Mouse (Mus musculus): ENCODE data around the gene Drc7. TPM values are rescaled to one million over a fixed set of nuclear protein-coding genes. Genes with fewer than 3 reads are reported as not detected.

The Drc7 gene
- polyA plus RNA-seq, 1 experiment from 2014 or later = not detected

DNA sequence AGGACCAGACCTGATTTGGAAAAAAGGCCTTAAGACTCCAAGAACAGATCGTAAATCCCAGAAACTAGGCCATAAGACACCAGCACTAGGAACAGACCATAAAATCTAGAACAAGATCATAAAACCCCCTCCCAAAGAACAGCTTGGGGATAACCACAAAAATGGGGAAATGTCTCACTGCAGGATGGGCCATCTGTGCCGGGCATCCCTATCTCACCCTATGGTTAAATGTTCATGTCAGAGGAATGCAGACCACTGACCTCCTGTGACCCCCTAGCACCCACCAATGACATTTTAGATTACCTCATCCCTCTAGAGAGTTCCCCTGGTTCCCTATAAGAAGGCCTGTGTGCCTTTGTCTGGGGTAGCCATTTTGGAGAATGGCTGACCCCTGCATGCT is 5.3 kb upstream of the Drc7 start:
- TF ChIP-seq CTCF (IDR thresholded peaks at IDR 0.05; ENCODE audit: low read depth) = no peak
- WGBS = 61% methylated on average over 2 of the region's 2 CpGs
- no peak for DNase-seq (ENCODE audit: low spot score)
- no peak overlapping the region for H3K27ac ChIP-seq
- H3K9ac ChIP-seq (ENCODE audit: low read depth, low read length) = no peak overlapping the region
- no peak for ATAC-seq (replicated peaks; ENCODE audit: low FRiP score, low read depth)
- no peaks in the 10 kb centered on the region for H3K36me3 ChIP-seq (ENCODE audit: insufficient read depth, low read length)
- no peaks in the 10 kb centered on the region for H3K4me1 ChIP-seq (replicated peaks; ENCODE audit: insufficient read depth, low read length)
- no peak overlapping the region for H3K4me3 ChIP-seq (replicated peaks; ENCODE audit: low read depth, low read length)
- no peak overlapping the region for H3K4me2 ChIP-seq (ENCODE audit: low read length)
- no peaks in the 10 kb centered on the region for H3K9me3 ChIP-seq (replicated peaks; ENCODE audit: low read length)
- no peaks in the 10 kb centered on the region for H3K27me3 ChIP-seq (ENCODE audit: insufficient read depth, low read length)

DNA sequence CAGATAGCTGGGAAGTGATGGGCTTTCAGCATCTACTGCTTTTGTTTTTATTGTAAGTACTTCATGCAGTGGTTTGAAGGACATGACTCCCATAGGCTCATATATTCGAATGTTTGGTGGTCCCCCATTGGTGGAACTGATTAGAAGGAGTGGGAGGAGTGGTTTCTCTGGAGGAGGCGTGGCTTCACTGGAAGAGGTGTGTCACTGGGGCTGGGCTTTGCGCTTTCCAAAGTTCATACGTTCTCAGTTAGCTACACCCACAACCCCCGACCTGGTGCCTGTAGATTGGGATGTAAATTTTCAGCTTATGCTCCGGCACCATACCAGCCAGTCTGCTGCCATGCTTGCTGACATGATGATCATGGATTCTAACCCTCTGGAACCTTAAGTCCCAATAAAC is 465 bp upstream of the Drc7 start:
- DNase-seq (ENCODE audit: low spot score) = no peak
- Histone ChIP-seq H3K9ac (ENCODE audit: low read depth, low read length) (no peak overlapping the region), H3K4me3 (replicated peaks; ENCODE audit: low read depth, low read length) (no peak overlapping the region), H3K9me3 (replicated peaks; ENCODE audit: low read length) (no peaks in the 10 kb centered on the region), H3K4me2 (ENCODE audit: low read length) (no peak overlapping the region), H3K36me3 (ENCODE audit: insufficient read depth, low read length) (no peaks in the 10 kb centered on the region), H3K27me3 (ENCODE audit: insufficient read depth, low read length) (no peaks in the 10 kb centered on the region), H3K27ac (no peak overlapping the region), H3K4me1 (replicated peaks; ENCODE audit: insufficient read depth, low read length) (no peaks in the 10 kb centered on the region)
- 0 out of 2 replicates have a peak, but pooled peaks have one; percentile 5 for ATAC-seq (replicated peaks; ENCODE audit: low FRiP score, low read depth)
- no peak for TF ChIP-seq CTCF (IDR thresholded peaks at IDR 0.05; ENCODE audit: low read depth)
- WGBS = 62% methylated on average over 6 of the region's 6 CpGs

DNA sequence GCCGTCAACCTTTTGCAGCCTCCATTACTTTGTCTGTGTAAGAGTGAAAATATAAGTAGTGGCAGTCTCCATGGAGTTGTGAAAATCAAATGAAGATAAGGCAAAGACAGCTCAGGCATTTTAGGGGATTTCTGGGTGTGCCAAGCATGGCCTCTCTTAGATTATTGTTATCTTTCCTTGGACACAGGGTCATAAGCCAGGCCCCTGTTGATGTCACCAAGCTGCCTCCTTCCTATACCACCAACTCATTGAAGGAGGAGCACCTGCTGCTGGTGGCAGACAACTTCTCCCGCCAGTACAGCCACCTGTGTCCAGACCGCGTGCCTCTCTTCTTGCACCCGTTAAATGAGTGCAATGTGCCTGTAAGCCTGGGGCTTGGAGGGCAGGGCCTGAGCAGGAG is 1.5 kb downstream of the Drc7 start:
- no peaks in the 10 kb centered on the region for H3K36me3 ChIP-seq (ENCODE audit: insufficient read depth, low read length)
- H3K4me2 ChIP-seq (ENCODE audit: low read length) = no peak overlapping the region
- H3K9me3 ChIP-seq (replicated peaks; ENCODE audit: low read length) = no peaks in the 10 kb centered on the region
- no peak for DNase-seq (ENCODE audit: low spot score)
- no peaks in the 10 kb centered on the region for H3K27me3 ChIP-seq (ENCODE audit: insufficient read depth, low read length)
- H3K4me3 ChIP-seq (replicated peaks; ENCODE audit: low read depth, low read length) = no peak overlapping the region
- H3K4me1 ChIP-seq (replicated peaks; ENCODE audit: insufficient read depth, low read length) = no peaks in the 10 kb centered on the region
- no peak overlapping the region for H3K27ac ChIP-seq
- TF ChIP-seq CTCF (IDR thresholded peaks at IDR 0.05; ENCODE audit: low read depth) = no peak
- no peak overlapping the region for H3K9ac ChIP-seq (ENCODE audit: low read depth, low read length)
- no peak for ATAC-seq (replicated peaks; ENCODE audit: low FRiP score, low read depth)
- WGBS = 81% methylated on average over 5 of the region's 5 CpGs

DNA sequence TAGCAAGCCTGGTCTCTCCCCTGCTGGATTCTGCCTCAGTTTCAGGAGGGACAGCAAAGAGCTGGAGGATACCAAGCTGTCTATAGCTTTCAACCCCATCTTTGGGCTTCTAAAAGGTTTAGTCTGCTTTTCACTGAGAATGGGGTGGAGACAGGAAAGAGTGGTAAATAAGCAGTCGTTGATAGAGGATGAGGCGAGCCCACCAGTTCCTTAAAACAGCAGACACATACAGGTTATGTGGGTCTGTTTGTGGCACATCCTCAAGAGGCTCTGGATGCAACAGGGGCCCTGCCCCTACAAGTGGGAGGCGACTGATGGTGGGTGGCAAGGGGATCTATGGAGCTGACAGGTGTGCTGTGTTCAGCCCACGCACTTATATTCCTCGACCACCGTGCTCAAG is 3.8 kb downstream of the Drc7 start:
- no peaks in the 10 kb centered on the region for H3K36me3 ChIP-seq (ENCODE audit: insufficient read depth, low read length)
- no peaks in the 10 kb centered on the region for H3K4me1 ChIP-seq (replicated peaks; ENCODE audit: insufficient read depth, low read length)
- whole genome bisulfite sequencing = 64% methylated on average over 6 of the region's 6 CpGs
- no peak overlapping the region for H3K27ac ChIP-seq
- no peak overlapping the region for H3K9ac ChIP-seq (ENCODE audit: low read depth, low read length)
- no peaks in the 10 kb centered on the region for H3K9me3 ChIP-seq (replicated peaks; ENCODE audit: low read length)
- no peak for TF ChIP-seq CTCF (IDR thresholded peaks at IDR 0.05; ENCODE audit: low read depth)
- no peak overlapping the region for H3K4me2 ChIP-seq (ENCODE audit: low read length)
- ATAC-seq (replicated peaks; ENCODE audit: low FRiP score, low read depth) (no peak), DNase-seq (ENCODE audit: low spot score) (no peak)
- H3K4me3 ChIP-seq (replicated peaks; ENCODE audit: low read depth, low read length) = no peak overlapping the region
- H3K27me3 ChIP-seq (ENCODE audit: insufficient read depth, low read length) = no peaks in the 10 kb centered on the region

DNA sequence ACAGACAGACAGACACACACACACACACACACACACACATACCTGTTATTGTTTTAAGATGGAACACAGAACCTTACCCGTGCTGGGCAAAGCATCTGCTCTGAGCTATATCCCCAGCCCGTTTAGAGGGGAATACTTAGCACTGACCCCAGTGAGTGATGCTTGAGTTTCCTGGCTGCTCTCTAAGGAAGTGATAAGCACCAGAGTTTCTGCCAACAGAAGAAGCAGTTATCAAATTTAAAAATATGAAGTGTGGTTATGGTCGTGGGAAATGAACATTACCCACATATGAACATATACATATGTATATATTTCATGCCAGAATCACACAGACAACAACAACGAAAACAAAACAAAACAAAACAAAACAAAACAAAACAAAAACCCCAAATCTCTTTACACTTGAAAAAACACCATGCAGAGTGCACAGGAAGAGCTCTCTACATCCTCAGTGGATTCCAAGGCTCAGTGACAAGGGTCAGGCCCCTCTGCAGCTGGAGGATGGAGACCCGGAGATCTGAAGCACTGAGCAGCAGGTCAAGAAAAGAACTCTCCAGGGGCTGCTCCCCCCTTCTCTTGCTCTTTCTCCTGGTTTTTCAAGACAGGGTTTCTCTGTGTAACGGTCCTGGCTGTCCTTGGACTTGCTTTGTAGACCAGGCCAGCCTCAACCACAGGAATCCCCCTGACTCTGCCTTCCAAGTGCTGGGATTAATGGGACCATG is 5.1 kb downstream of the Drc7 start:
- Histone ChIP-seq H3K9me3 (replicated peaks; ENCODE audit: low read length) (no peaks in the 10 kb centered on the region), H3K27me3 (ENCODE audit: insufficient read depth, low read length) (no peaks in the 10 kb centered on the region), H3K4me3 (replicated peaks; ENCODE audit: low read depth, low read length) (no peak overlapping the region), H3K4me2 (ENCODE audit: low read length) (no peak overlapping the region), H3K36me3 (ENCODE audit: insufficient read depth, low read length) (no peaks in the 10 kb centered on the region), H3K4me1 (replicated peaks; ENCODE audit: insufficient read depth, low read length) (no peaks in the 10 kb centered on the region), H3K9ac (ENCODE audit: low read depth, low read length) (no peak overlapping the region), H3K27ac (no peak overlapping the region)
- WGBS = 48% methylated on average over 6 of the region's 6 CpGs
- no peak for ATAC-seq (replicated peaks; ENCODE audit: low FRiP score, low read depth)
- DNase-seq (ENCODE audit: low spot score) = no peak
- no peak for TF ChIP-seq CTCF (IDR thresholded peaks at IDR 0.05; ENCODE audit: low read depth)

DNA sequence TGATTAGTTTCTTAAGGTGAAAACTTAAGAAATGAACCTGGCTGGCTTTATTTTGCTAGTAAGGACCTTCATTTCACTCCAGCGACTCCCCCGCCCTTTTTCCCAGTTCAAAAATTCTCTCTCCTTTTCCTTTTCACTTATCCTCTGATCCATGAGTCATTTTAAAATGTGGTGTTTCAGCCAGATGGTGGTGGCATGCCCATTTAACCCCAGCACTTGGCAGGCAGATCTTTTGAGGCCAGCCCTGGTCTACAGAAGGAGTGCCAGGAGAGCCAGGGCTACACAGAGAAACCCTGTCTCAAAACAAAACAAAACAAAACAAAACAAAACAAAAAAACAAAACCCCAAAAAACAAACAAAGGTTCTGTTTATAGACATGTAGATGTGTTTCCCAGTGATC is 9.6 kb downstream of the Drc7 start:
- Histone ChIP-seq H3K27ac (no peak overlapping the region), H3K4me2 (ENCODE audit: low read length) (no peak overlapping the region), H3K4me1 (replicated peaks; ENCODE audit: insufficient read depth, low read length) (no peaks in the 10 kb centered on the region), H3K9ac (ENCODE audit: low read depth, low read length) (no peak overlapping the region), H3K4me3 (replicated peaks; ENCODE audit: low read depth, low read length) (no peak overlapping the region), H3K27me3 (ENCODE audit: insufficient read depth, low read length) (no peaks in the 10 kb centered on the region), H3K36me3 (ENCODE audit: insufficient read depth, low read length) (no peaks in the 10 kb centered on the region), H3K9me3 (replicated peaks; ENCODE audit: low read length) (no peaks in the 10 kb centered on the region)
- TF ChIP-seq CTCF (IDR thresholded peaks at IDR 0.05; ENCODE audit: low read depth) = no peak
- DNase-seq (ENCODE audit: low spot score) = no peak
- WGBS = 91% methylated on average over 2 of the region's 2 CpGs
- no peak for ATAC-seq (replicated peaks; ENCODE audit: low FRiP score, low read depth)

DNA sequence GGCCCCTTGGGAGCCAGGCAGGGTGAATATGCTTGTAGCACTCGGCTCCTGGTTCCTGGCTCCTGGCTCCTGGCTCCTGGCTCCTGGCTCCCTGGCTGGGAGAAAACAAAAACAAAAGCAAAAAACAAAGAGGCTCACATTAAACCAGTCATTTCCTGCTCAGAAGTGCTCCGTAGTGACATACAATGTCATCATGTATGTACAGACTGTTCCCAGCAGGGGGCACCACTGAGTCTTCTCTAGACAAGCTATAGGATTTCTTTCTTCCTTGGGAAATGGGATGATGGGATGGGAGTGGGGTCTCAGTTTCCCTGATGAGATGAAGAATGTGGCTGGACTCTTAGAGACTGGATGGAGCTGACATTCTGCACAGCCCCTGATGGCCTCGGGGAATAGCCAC is 12.7 kb downstream of the Drc7 start:
- Histone ChIP-seq H3K36me3 (ENCODE audit: insufficient read depth, low read length) (no peaks in the 10 kb centered on the region), H3K9ac (ENCODE audit: low read depth, low read length) (no peak overlapping the region), H3K4me1 (replicated peaks; ENCODE audit: insufficient read depth, low read length) (no peaks in the 10 kb centered on the region), H3K9me3 (replicated peaks; ENCODE audit: low read length) (no peaks in the 10 kb centered on the region), H3K27me3 (ENCODE audit: insufficient read depth, low read length) (no peaks in the 10 kb centered on the region), H3K27ac (no peak overlapping the region), H3K4me3 (replicated peaks; ENCODE audit: low read depth, low read length) (no peak overlapping the region), H3K4me2 (ENCODE audit: low read length) (no peak overlapping the region)
- TF ChIP-seq CTCF (IDR thresholded peaks at IDR 0.05; ENCODE audit: low read depth) = peak; percentile 74
- WGBS = 40% methylated on average over 3 of the region's 3 CpGs
- peak; percentile 61 for DNase-seq (ENCODE audit: low spot score)
- 0 out of 2 replicates have a peak, but pooled peaks have one; percentile 13 for ATAC-seq (replicated peaks; ENCODE audit: low FRiP score, low read depth)
